Mouse (Mus musculus): ENCODE results near the gene Atp2a3. TPM values are rescaled to one million over a fixed set of nuclear protein-coding genes. Genes with fewer than 3 reads are reported as not detected.

The Atp2a3 gene
- polyA plus RNA-seq, 1 experiment = 26.1 TPM

GRCm38 (mm10) chr11:72944996-72945793 lies 15.8 kb upstream of the Atp2a3 start:
- Histone ChIP-seq H3K4me3 (no peak overlapping the region), H3K36me3 (ENCODE audit: control insufficient read depth, insufficient read depth) (no peaks in the 10 kb centered on the region), H3ac (ENCODE audit: control insufficient read depth, insufficient read length) (no peak overlapping the region), H3K79me2 (ENCODE audit: control insufficient read depth, insufficient read depth) (no peaks in the 10 kb centered on the region), H3K27me3 (ENCODE audit: control insufficient read depth, insufficient read depth, insufficient read length) (no peaks in the 10 kb centered on the region), H3K4me2 (ENCODE audit: low read depth) (no peak overlapping the region)
- TF ChIP-seq TCF3 (IDR thresholded peaks at IDR 0.05; ENCODE audit: insufficient read length, low read depth) (no peak), CEBPB (IDR thresholded peaks at IDR 0.05; ENCODE audit: insufficient read depth, poor library complexity, severe bottlenecking) (no peak), USF1 (IDR thresholded peaks at IDR 0.05; ENCODE audit: low read depth) (no peak), E2F4 (IDR thresholded peaks at IDR 0.05; ENCODE audit: insufficient read depth) (no peak), TCF12 (IDR thresholded peaks at IDR 0.05; ENCODE audit: insufficient read depth, poor library complexity, severe bottlenecking) (no peak), POLR2A (IDR thresholded peaks at IDR 0.05; ENCODE audit: insufficient read length, low read depth) (no peak), MYOG (IDR thresholded peaks at IDR 0.05; ENCODE audit: control insufficient read depth in 1 of 3, insufficient read depth in 1 of 3, insufficient read length in 2 of 3, low read depth in 2 of 3) (no peak), POLR2AphosphoS2 (IDR thresholded peaks at IDR 0.05; ENCODE audit: insufficient read length, low read depth) (no peak), REST (IDR thresholded peaks at IDR 0.05; ENCODE audit: insufficient read depth, insufficient read length) (no peak), SRF (IDR thresholded peaks at IDR 0.05; ENCODE audit: control insufficient read depth, insufficient read length, low read depth) (no peak), MYOD1 (IDR thresholded peaks at IDR 0.05; ENCODE audit: control insufficient read depth in 1 of 3, insufficient read length in 2 of 3, low read depth in 2 of 3) (no peak), MAX (IDR thresholded peaks at IDR 0.05; ENCODE audit: low read depth) (no peak)

GRCm38 (mm10) chr11:72945875-72946559 lies 15.0 kb upstream of the Atp2a3 start:
- no peak overlapping the region for H3K4me2 ChIP-seq (ENCODE audit: low read depth)

GRCm38 (mm10) chr11:72946560-72947119 lies 14.3 kb upstream of the Atp2a3 start:
- no peak overlapping the region for H3K4me3 ChIP-seq
- no peaks in the 10 kb centered on the region for H3K79me2 ChIP-seq (ENCODE audit: control insufficient read depth, insufficient read depth)
- H3K36me3 ChIP-seq (ENCODE audit: control insufficient read depth, insufficient read depth) = no peaks in the 10 kb centered on the region
- H3K27me3 ChIP-seq (ENCODE audit: control insufficient read depth, insufficient read depth, insufficient read length) = no peaks in the 10 kb centered on the region
- TF ChIP-seq TCF12 (IDR thresholded peaks at IDR 0.05; ENCODE audit: insufficient read depth, poor library complexity, severe bottlenecking) (no peak), MYOD1 (IDR thresholded peaks at IDR 0.05; ENCODE audit: control insufficient read depth in 1 of 3, insufficient read length in 2 of 3, low read depth in 2 of 3) (no peak), MAX (IDR thresholded peaks at IDR 0.05; ENCODE audit: low read depth) (no peak), POLR2A (IDR thresholded peaks at IDR 0.05; ENCODE audit: insufficient read length, low read depth) (no peak), MYOG (IDR thresholded peaks at IDR 0.05; ENCODE audit: control insufficient read depth in 1 of 3, insufficient read depth in 1 of 3, insufficient read length in 2 of 3, low read depth in 2 of 3) (no peak), SRF (IDR thresholded peaks at IDR 0.05; ENCODE audit: control insufficient read depth, insufficient read length, low read depth) (no peak), CEBPB (IDR thresholded peaks at IDR 0.05; ENCODE audit: insufficient read depth, poor library complexity, severe bottlenecking) (no peak), E2F4 (IDR thresholded peaks at IDR 0.05; ENCODE audit: insufficient read depth) (no peak), POLR2AphosphoS2 (IDR thresholded peaks at IDR 0.05; ENCODE audit: insufficient read length, low read depth) (no peak), USF1 (IDR thresholded peaks at IDR 0.05; ENCODE audit: low read depth) (no peak), REST (IDR thresholded peaks at IDR 0.05; ENCODE audit: insufficient read depth, insufficient read length) (no peak), TCF3 (IDR thresholded peaks at IDR 0.05; ENCODE audit: insufficient read length, low read depth) (no peak)
- no peak overlapping the region for H3ac ChIP-seq (ENCODE audit: control insufficient read depth, insufficient read length)
- H3K4me2 ChIP-seq (ENCODE audit: low read depth) = no peak overlapping the region

More at GRCm38 (mm10) chr11:72945875-72946559, 15.0 kb upstream of the Atp2a3 start:
- Histone ChIP-seq H3K36me3 (ENCODE audit: control insufficient read depth, insufficient read depth) (no peaks in the 10 kb centered on the region), H3K79me2 (ENCODE audit: control insufficient read depth, insufficient read depth) (no peaks in the 10 kb centered on the region), H3ac (ENCODE audit: control insufficient read depth, insufficient read length) (no peak overlapping the region), H3K27me3 (ENCODE audit: control insufficient read depth, insufficient read depth, insufficient read length) (no peaks in the 10 kb centered on the region), H3K4me3 (no peak overlapping the region)
- TF ChIP-seq TCF12 (IDR thresholded peaks at IDR 0.05; ENCODE audit: insufficient read depth, poor library complexity, severe bottlenecking) (no peak), E2F4 (IDR thresholded peaks at IDR 0.05; ENCODE audit: insufficient read depth) (no peak), POLR2AphosphoS2 (IDR thresholded peaks at IDR 0.05; ENCODE audit: insufficient read length, low read depth) (no peak), REST (IDR thresholded peaks at IDR 0.05; ENCODE audit: insufficient read depth, insufficient read length) (no peak), CEBPB (IDR thresholded peaks at IDR 0.05; ENCODE audit: insufficient read depth, poor library complexity, severe bottlenecking) (no peak)

GRCm38 (mm10) chr11:72947840-72948239 lies 13.1 kb upstream of the Atp2a3 start:
- Histone ChIP-seq H3ac (ENCODE audit: control insufficient read depth, insufficient read length) (no peak overlapping the region), H3K27me3 (ENCODE audit: control insufficient read depth, insufficient read depth, insufficient read length) (no peaks in the 10 kb centered on the region)
- no peak for TF ChIP-seq MAX (IDR thresholded peaks at IDR 0.05; ENCODE audit: low read depth)

More at GRCm38 (mm10) chr11:72947840-72948239, 13.1 kb upstream of the Atp2a3 start:
- Histone ChIP-seq H3K36me3 (ENCODE audit: control insufficient read depth, insufficient read depth) (no peaks in the 10 kb centered on the region), H3K79me2 (ENCODE audit: control insufficient read depth, insufficient read depth) (no peaks in the 10 kb centered on the region), H3K4me2 (ENCODE audit: low read depth) (no peak overlapping the region), H3K4me3 (no peak overlapping the region)

All from myocyte (in vitro differentiated cells).